Mouse (Mus musculus): ENCODE measurements around the gene Extl1. TPM values are rescaled to one million over a fixed set of nuclear protein-coding genes. Genes with fewer than 3 reads are reported as not detected.
A peak's percentile ranks its signal among the peaks of the same experiment; 100 is the strongest.

Extl1 gene
- polyA plus RNA-seq, 1 experiment from 2014 or later = 3.3 TPM

DNA sequence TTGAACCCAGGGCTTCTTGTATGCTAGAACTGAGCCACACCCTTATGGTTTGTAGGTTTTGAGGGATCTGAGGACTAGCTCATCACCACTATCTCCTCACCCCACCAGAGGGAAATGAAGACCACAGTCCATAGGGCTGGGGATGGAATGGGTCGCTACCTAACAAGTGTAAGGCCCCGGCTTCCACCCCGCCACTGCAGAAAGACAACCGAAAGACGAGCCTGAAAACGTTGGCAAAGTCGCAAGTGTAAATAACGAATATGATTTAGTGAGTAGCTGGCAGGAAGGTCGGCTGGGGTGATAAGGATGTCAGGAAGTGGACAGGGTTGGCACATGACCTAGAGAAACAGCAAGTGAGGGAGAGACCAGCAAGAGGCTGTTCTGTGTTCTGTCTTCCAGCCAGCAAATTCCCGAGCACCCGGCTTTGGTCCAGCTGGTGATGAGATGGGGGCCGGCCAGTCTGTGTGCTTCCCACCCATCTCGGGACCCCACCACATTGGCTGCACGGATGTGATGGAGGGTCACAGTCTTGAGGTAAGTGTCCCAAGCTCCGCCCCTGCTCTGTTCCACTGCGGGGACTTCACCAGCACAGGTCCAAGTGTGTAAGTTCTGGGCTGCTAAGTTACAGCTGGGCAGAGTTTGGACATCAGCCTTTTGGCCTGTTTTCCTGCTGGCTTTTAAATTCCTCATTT, 19.1 kb upstream of the Extl1 start:
- H3K4me1 ChIP-seq = peaks cover 46% of the 10 kb centered on the region
- H3K27ac ChIP-seq (replicated peaks) = peak overlapping the region; percentile 43
- H3K9ac ChIP-seq = 0 out of 2 replicates have a peak overlapping the region, but pooled peaks have one; percentile 76
- ATAC-seq (ENCODE audit: extremely low read depth, insufficient number of reproducible peaks, low FRiP score, low TSS enrichment) = peak; percentile 56; the same call in 1 of the 2 replicates
- no peak overlapping the region for H3K4me3 ChIP-seq
- peak overlapping the region; percentile 82 for H3K4me2 ChIP-seq
- H3K36me3 ChIP-seq = 0 out of 2 replicates have a peak, but pooled peaks cover 8% of the 10 kb centered on the region
- no peaks in the 10 kb centered on the region for H3K27me3 ChIP-seq (replicated peaks)
- no peaks in the 10 kb centered on the region for H3K9me3 ChIP-seq
- WGBS = 39% methylated on average over 16 of the region's 16 CpGs

DNA sequence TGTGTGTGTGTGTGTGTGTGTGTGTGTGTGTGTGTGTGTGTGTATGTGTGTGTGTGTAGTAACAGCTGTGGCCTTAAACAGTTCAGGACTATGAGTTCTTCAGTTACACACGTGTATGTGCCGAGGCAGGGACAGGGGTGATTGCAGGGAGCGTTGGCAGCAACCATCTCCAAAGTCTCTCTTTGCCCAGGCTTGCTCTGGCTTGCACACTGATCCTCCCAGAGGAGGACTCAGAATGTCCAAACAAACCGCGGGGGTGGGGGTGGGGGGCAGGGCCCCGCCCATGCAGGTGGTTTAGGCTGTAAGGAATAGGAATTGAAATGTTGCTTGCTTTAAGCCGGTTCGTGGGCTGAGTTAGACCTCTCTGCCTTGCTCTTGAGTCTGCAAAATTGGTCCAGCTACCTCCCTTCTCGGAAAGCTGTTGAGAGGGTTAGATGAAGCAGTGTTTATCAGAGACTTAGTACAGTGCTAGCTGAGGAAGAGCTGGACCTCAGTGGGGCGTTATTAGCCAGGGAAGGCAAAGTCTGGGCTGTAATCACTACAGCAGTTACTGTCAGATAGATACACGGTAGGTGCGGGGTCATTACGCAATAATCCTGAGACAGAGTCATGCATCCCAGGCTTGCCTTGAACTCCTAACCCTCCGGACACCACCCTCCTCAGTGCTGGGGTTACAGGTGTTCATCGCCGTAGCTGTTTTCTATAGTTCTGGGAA, 18.4 kb upstream of the Extl1 start:
- peak overlapping the region; percentile 50 for H3K4me3 ChIP-seq
- WGBS = 60% methylated on average over 16 of the region's 16 CpGs
- H3K9ac ChIP-seq = peak overlapping the region; percentile 76
- H3K27me3 ChIP-seq (replicated peaks) = no peaks in the 10 kb centered on the region
- peak overlapping the region; percentile 82 for H3K4me2 ChIP-seq
- no peak overlapping the region for H3K27ac ChIP-seq (replicated peaks)
- 0 out of 2 replicates have a peak, but pooled peaks cover 8% of the 10 kb centered on the region for H3K36me3 ChIP-seq
- no peaks in the 10 kb centered on the region for H3K9me3 ChIP-seq
- peaks cover 48% of the 10 kb centered on the region for H3K4me1 ChIP-seq
- ATAC-seq (ENCODE audit: extremely low read depth, insufficient number of reproducible peaks, low FRiP score, low TSS enrichment) = no peak

DNA sequence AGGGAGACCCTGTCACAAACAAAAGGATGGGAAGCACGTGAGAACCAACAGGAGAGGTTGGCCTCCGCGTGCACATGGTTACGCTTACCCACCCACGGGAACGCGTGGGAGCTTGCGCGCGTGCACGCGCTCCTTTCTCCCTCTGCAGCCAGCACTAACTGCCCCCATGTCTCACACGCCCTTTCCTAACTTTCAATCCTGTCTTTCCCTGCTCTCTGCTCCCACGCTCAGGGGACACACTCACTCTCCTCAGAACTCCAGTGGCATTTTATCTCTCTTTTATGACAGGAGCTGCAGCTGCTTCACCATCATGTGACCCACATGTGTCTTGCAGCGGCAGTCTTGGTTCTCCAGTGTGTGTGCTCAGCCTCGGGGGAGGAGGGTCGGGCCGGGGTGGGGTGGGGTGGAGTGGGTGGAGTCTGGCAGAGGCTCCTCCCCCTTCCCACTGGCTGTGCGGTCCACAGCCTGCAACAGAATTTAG, 17.6 kb upstream of the Extl1 start:
- peak; percentile 64 for ATAC-seq (ENCODE audit: extremely low read depth, insufficient number of reproducible peaks, low FRiP score, low TSS enrichment)
- Histone ChIP-seq H3K27me3 (replicated peaks) (no peaks in the 10 kb centered on the region), H3K4me1 (peaks cover 50% of the 10 kb centered on the region), H3K9ac (peak overlapping the region; percentile 76), H3K4me3 (peak overlapping the region; percentile 50), H3K4me2 (peak overlapping the region; percentile 82), H3K36me3 (0 out of 2 replicates have a peak, but pooled peaks cover 8% of the 10 kb centered on the region), H3K9me3 (no peaks in the 10 kb centered on the region), H3K27ac (replicated peaks) (peak overlapping the region; percentile 33)
- 5% methylated on average over 19 of the region's 19 CpGs for WGBS

DNA sequence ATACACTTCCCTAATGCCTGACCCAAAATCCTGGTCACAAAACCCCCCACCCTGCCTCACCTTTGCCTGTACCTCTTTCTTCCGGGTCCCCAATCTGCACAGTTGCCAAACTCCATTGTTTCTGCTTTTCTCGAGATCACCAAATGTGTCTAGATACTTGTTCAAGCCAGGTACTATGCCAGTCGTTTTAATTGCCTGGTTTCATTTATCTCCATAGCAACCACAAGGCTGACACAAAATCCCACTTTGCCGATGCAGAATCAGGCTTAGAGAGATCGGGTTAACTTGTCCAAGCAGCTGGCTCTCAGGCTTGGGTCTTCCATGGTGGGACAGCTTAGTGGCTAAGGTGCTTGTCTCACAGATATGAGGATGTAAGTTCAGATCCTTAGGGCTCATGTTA, 16.6 kb upstream of the Extl1 start:
- H3K27me3 ChIP-seq (replicated peaks) = no peaks in the 10 kb centered on the region
- H3K4me3 ChIP-seq = no peak overlapping the region
- no peaks in the 10 kb centered on the region for H3K9me3 ChIP-seq
- H3K36me3 ChIP-seq = no peaks in the 10 kb centered on the region
- no peak for ATAC-seq (ENCODE audit: extremely low read depth, insufficient number of reproducible peaks, low FRiP score, low TSS enrichment)
- no peak overlapping the region for H3K9ac ChIP-seq
- H3K4me2 ChIP-seq = no peak overlapping the region
- H3K27ac ChIP-seq (replicated peaks) = no peak overlapping the region
- WGBS = 47% methylated on average over 5 of the region's 5 CpGs
- H3K4me1 ChIP-seq = peaks cover 50% of the 10 kb centered on the region

DNA sequence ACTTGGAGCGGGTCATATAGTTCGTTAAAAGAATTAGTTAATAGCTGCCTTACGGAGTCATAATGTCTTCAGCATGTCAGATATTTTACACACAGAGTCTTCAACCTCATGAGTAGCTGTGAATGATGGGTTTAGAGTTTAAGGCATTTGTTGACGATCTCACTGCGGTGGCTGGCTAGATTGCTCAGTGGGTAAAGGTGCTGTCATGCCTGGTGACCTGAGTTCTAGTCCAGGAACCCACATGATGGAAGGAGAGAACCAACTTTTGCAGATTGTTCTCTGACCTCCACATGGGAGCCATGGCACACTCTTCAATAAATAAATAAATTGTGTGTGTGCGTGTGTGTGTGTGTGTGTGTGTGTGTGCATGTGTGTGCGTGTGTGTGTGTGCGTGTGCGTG, 14.1 kb upstream of the Extl1 start:
- H3K4me1 ChIP-seq = peaks cover 34% of the 10 kb centered on the region
- H3K4me3 ChIP-seq = peak overlapping the region; percentile 68
- ATAC-seq (ENCODE audit: extremely low read depth, insufficient number of reproducible peaks, low FRiP score, low TSS enrichment) = no peak
- 88% methylated on average over 9 of the region's 9 CpGs for WGBS
- H3K36me3 ChIP-seq = no peaks in the 10 kb centered on the region
- H3K27me3 ChIP-seq (replicated peaks) = no peaks in the 10 kb centered on the region
- peak overlapping the region; percentile 89 for H3K4me2 ChIP-seq
- no peaks in the 10 kb centered on the region for H3K9me3 ChIP-seq
- H3K27ac ChIP-seq (replicated peaks) = peak overlapping the region; percentile 87
- no peak overlapping the region for H3K9ac ChIP-seq

DNA sequence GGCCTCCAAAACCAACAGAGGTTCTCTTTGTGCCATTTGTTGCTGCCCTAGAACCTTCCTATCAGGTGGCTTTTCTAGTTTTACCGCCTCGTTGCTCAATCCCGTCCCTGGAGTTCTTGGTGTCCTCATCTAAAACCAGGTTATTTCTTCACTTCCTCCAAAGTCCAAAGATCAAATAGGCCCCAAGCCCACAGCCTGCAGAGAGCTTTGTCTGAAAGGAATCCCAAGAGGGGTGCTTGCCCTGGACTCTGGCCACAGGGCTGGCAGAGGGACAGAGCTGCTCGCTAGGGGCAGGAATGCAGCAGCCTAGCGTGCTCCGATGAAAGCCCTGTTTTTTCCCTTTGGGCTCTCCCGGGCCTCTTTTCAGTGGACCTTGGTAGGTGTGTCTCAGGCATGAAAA, 13.5 kb upstream of the Extl1 start:
- Histone ChIP-seq H3K27ac (replicated peaks) (peak overlapping the region; percentile 87), H3K4me1 (peaks cover 32% of the 10 kb centered on the region), H3K27me3 (replicated peaks) (no peaks in the 10 kb centered on the region), H3K36me3 (no peaks in the 10 kb centered on the region), H3K4me3 (peak overlapping the region; percentile 68), H3K9me3 (0 out of 2 replicates have a peak, but pooled peaks cover 2% of the 10 kb centered on the region), H3K4me2 (peak overlapping the region; percentile 89), H3K9ac (peak overlapping the region; percentile 89)
- no peak for ATAC-seq (ENCODE audit: extremely low read depth, insufficient number of reproducible peaks, low FRiP score, low TSS enrichment)
- WGBS = 20% methylated on average over 7 of the region's 7 CpGs

DNA sequence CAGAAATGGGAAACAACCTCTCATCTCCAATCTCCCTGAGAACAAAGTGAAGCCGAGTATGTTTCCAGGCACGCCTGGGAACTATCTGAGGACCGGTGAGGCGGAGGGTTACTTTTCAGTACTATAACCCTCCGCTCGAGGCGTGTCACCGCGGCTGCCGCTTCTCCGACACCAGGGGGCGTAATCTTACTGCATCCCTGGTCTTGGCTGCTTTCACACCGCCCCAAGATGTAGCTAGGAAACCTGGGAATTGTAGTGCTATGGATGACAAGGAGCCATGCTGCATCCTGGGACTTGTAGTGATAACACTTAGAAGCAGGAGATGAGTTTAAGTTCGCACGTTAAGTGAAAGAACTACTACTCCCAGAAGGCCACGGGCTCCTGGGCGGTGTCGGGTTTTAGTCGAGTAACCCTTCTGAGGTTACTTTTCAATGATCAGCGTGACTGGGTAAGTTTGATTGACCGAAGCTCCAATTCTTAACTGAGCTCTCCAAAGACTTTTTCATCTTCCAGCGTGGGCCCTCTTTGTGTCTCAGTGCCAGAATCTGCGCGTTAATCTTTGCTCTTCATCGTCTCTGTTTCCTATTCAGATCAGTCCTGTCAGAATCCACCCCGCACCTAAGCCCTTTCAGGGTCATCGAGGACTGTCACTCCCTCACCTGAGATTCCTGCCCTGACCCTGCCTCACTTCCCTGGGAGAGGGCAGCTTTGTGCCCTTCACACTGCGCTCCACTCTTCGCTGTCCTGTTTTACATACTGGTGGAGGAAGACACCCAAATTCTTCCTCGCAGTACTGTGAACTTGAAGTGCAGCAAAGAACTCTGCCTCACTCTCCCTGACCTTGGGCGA, 12.6 kb upstream of the Extl1 start, which contains the start of gene Pafah2:
Gene Pafah2 (plus strand): TSS at position 344 of the 849 bp plus-strand sequence.
- WGBS = under 1% methylated on average over 31 of the region's 31 CpGs
- Histone ChIP-seq H3K4me1 (peaks cover 22% of the 10 kb centered on the region), H3K27ac (replicated peaks) (peak within 1 kb of the TSS; percentile 87), H3K36me3 (no peaks in the 10 kb centered on the region), H3K4me3 (peak within 1 kb of the TSS; percentile 68), H3K9ac (peak within 1 kb of the TSS; percentile 89), H3K4me2 (peak within 1 kb of the TSS; percentile 89), H3K9me3 (peaks cover 8% of the 10 kb centered on the region; the same call in 1 of the 2 replicates), H3K27me3 (replicated peaks) (no peaks in the 10 kb centered on the region)
- ATAC-seq (ENCODE audit: extremely low read depth, insufficient number of reproducible peaks, low FRiP score, low TSS enrichment) = peak; percentile 96

DNA sequence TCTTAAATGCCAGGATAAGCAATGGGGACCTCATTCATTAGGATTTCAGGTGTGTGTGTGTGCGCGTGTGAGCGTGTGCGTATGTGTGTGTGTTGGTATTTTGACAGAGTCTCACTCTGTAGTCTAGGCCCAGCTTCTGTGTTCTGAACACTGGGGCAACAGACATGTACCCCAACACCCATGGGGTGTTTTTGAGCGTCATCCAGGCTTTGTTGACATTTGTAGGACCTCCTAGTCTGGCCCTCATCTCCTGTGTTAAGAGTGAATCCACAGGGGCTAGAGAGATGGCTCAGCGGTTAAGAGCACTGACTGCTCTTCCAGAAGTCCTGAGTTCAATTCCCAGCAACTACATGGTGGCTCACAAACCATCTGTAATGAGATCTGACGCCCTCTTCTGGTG, 11.5 kb upstream of the Extl1 start:
- no peak overlapping the region for H3K4me3 ChIP-seq
- H3K36me3 ChIP-seq = no peaks in the 10 kb centered on the region
- H3K9ac ChIP-seq = no peak overlapping the region
- peaks cover 8% of the 10 kb centered on the region; the same call in 1 of the 2 replicates for H3K9me3 ChIP-seq
- H3K4me2 ChIP-seq = no peak overlapping the region
- no peak overlapping the region for H3K27ac ChIP-seq (replicated peaks)
- WGBS = 91% methylated on average over 7 of the region's 7 CpGs
- H3K4me1 ChIP-seq = peaks cover 16% of the 10 kb centered on the region
- ATAC-seq (ENCODE audit: extremely low read depth, insufficient number of reproducible peaks, low FRiP score, low TSS enrichment) = no peak
- H3K27me3 ChIP-seq (replicated peaks) = no peaks in the 10 kb centered on the region

DNA sequence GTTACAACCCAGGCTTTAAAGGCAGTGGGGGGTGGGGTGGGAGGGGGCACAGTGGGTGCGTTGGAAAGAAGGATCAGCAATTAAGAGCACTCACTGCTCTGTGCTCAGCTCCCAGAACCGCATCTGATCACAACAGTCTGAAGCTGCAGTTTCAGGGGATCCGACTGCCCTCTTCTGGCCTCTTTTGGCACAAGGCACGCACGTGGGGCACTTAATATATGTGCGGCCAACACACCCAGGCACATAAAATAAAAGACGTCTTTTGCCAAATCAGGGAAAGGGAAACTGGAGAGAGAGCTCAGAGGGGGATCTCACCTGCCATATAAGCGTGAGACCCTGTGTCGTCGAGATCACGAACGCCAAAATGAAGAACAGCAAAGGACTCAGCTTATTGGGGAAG, 9.4 kb upstream of the Extl1 start:
- no peak overlapping the region for H3K4me2 ChIP-seq
- H3K36me3 ChIP-seq = no peaks in the 10 kb centered on the region
- H3K9ac ChIP-seq = no peak overlapping the region
- no peaks in the 10 kb centered on the region for H3K27me3 ChIP-seq (replicated peaks)
- no peak overlapping the region for H3K4me3 ChIP-seq
- no peak overlapping the region for H3K27ac ChIP-seq (replicated peaks)
- peaks cover 8% of the 10 kb centered on the region; the same call in 1 of the 2 replicates for H3K9me3 ChIP-seq
- 25% methylated on average over 12 of the region's 12 CpGs for WGBS
- no peak for ATAC-seq (ENCODE audit: extremely low read depth, insufficient number of reproducible peaks, low FRiP score, low TSS enrichment)
- H3K4me1 ChIP-seq = peaks cover 16% of the 10 kb centered on the region

DNA sequence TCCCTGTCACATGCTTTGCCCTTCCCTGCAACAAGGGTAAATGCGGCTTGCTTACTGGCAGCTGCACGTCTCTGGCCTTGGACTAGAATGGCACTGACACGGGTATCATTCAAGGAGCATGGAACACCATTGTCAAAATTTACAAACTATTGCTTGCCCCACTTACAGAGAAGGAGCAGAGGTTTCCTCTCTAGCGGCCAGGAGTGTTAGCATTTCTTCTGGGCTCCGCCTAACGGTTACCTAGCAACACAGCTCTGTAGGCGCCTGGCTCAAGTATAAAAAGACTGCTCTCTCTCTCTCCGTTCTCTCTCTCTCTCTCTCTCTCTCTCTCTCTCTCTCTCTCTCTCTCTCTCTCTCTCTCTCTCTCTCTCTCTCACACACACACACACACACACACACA, 8.9 kb upstream of the Extl1 start:
- Histone ChIP-seq H3K4me1 (peaks cover 12% of the 10 kb centered on the region), H3K4me2 (peak overlapping the region; percentile 24; the same call in 1 of the 2 replicates), H3K36me3 (no peaks in the 10 kb centered on the region), H3K9ac (no peak overlapping the region), H3K9me3 (peaks cover 8% of the 10 kb centered on the region; the same call in 1 of the 2 replicates), H3K27ac (replicated peaks) (no peak overlapping the region), H3K4me3 (no peak overlapping the region), H3K27me3 (replicated peaks) (no peaks in the 10 kb centered on the region)
- no peak for ATAC-seq (ENCODE audit: extremely low read depth, insufficient number of reproducible peaks, low FRiP score, low TSS enrichment)
- WGBS = 19% methylated on average over 8 of the region's 8 CpGs

DNA sequence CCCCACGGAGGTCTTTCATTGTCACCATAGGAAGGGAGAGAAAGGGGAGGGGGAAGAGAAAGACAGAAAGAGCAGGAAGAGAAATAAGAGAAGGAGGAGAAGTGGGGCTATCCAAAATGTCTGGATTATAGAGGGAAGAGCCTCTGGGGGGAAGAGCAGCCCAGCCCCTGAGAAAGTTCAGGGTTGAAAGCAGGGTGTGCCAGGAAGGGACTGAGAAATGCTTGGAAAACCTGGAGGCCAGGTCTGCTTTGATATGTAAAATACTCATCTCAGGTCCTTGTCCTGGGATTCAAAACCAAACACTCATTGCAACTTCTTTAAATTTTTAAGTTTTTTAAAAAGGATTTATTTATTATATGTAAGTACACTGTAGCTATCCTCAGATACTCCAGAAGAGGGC, 8.0 kb upstream of the Extl1 start:
- ATAC-seq (ENCODE audit: extremely low read depth, insufficient number of reproducible peaks, low FRiP score, low TSS enrichment) = no peak
- Histone ChIP-seq H3K4me3 (no peak overlapping the region), H3K4me1 (peaks cover 4% of the 10 kb centered on the region; the same call in 1 of the 2 replicates), H3K27ac (replicated peaks) (no peak overlapping the region), H3K9ac (no peak overlapping the region), H3K36me3 (no peaks in the 10 kb centered on the region), H3K9me3 (peaks cover 8% of the 10 kb centered on the region; the same call in 1 of the 2 replicates), H3K4me2 (no peak overlapping the region), H3K27me3 (replicated peaks) (no peaks in the 10 kb centered on the region)
- 75% methylated on average over 1 of the region's 1 CpGs for WGBS

All from heart, embryonic 13.5 days (tissue).